Mouse (Mus musculus) midbrain, embryonic 16.5 days (tissue): ENCODE data around the gene Gm9970. TPM values are rescaled to one million over a fixed set of nuclear protein-coding genes. Genes with fewer than 3 reads are reported as not detected.

Source experiments
- ATAC-seq: fragments of 200-750 bp; cut with Nextera tagmentation; 2 replicates; pipeline ENCODE4 v1.8.0; 2017; ENCODE audit warnings: moderate TSS enrichment
- H3K27ac ChIP-seq: fragments of 300-500 bp; sonication (generic); 2 replicates; pipeline ENCODE4 v1.5.1; 2014; ENCODE audit warnings: mild to moderate bottlenecking, low read length, mixed read lengths
- H3K27me3 ChIP-seq: fragments of 300-500 bp; sonication (generic); 2 replicates; pipeline ENCODE4 v1.6.1; 2014; ENCODE audit warnings: low read depth, low read length, mixed read lengths; ENCODE audit not compliant: control insufficient read depth, insufficient read depth
- H3K36me3 ChIP-seq: fragments of 300-500 bp; sonication (generic); 2 replicates; pipeline ENCODE4 v1.6.1; 2014; ENCODE audit warnings: mild to moderate bottlenecking, low read length, moderate library complexity, mixed read lengths; ENCODE audit not compliant: control insufficient read depth, insufficient read depth
- H3K4me1 ChIP-seq: fragments of 300-500 bp; sonication (generic); 2 replicates; pipeline ENCODE4 v1.6.1; 2014; ENCODE audit warnings: mild to moderate bottlenecking, low read length, mixed read lengths; ENCODE audit not compliant: control insufficient read depth, insufficient read depth
- H3K4me2 ChIP-seq: fragments of 300-500 bp; sonication (generic); 2 replicates; pipeline ENCODE4 v1.6.1; 2014; ENCODE audit warnings: mild to moderate bottlenecking, low read length, mixed read lengths
- H3K4me3 ChIP-seq: fragments of 300-500 bp; sonication (generic); 2 replicates; pipeline ENCODE4 v1.5.1; 2014; ENCODE audit warnings: low read depth, mild to moderate bottlenecking, low read length, moderate library complexity, mixed read lengths
- H3K9ac ChIP-seq: fragments of 300-500 bp; sonication (generic); 2 replicates; pipeline ENCODE4 v1.6.1; 2014; ENCODE audit warnings: low read depth, low read length, mixed read lengths
- H3K9me3 ChIP-seq: fragments of 300-500 bp; sonication (generic); replicated peaks from 2 replicates; pipeline ENCODE4 v1.6.1; 2014; ENCODE audit warnings: mild to moderate bottlenecking, low read length, mixed read lengths; ENCODE audit not compliant: control insufficient read depth, poor library complexity, severe bottlenecking
- WGBS: fragments of 180-500 bp; shearing (Covaris S2); extraction: QIAGEN DNeasy Blood & Tissue Kit; methylation state at CpG from one replicate; pipeline ENCODE4 v1.1.7; 2014; 5-methylcytosine and 5-hydroxymethylcytosine counted together
- polyA plus RNA-seq: library from polyadenylated mRNA; unstranded; fragments of >200 nt; fragmentation: Nextera tagmentation; extraction: Ambion mirVana; gene quantifications from 2 replicates; pipeline ENCODE4 v1.2.1, GENCODE M21; 2015

The Gm9970 gene
- polyA plus RNA-seq, 1 experiment from 2014 or later: 0.62 TPM

DNA sequence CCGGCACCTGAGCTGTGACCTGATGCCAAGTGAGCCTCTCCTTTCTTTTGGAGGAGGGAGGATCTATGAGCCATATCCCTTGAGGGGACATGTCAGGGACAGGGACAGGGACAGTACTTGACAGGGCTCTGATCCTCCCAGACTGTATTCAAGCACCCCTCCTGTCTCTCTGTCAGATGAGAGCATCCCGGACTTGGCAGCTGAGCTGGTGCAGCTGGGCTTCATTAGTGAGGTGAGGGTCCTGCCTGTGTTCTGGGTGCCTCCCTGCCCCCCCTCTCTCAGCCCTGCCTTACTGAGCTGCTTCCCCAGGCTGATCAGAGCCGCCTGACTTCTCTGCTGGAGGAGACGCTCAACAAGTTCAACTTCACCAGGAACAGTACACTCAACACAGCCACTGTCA lies 9.7 kb upstream of the Gm9970 start:
- H3K27ac ChIP-seq: no peak overlapping the region
- WGBS: 54% methylated on average over 4 of the region's 4 CpGs
- no peak overlapping the region for H3K4me3 ChIP-seq
- no peak overlapping the region for H3K4me2 ChIP-seq
- H3K9ac ChIP-seq: no peak overlapping the region
- no peaks in the 10 kb centered on the region for H3K9me3 ChIP-seq
- ATAC-seq: peak; percentile 41; the same call in 1 of the 2 replicates
- H3K27me3 ChIP-seq: no peaks in the 10 kb centered on the region
- H3K36me3 ChIP-seq: peaks cover 41% of the 10 kb centered on the region
- no peaks in the 10 kb centered on the region for H3K4me1 ChIP-seq

DNA sequence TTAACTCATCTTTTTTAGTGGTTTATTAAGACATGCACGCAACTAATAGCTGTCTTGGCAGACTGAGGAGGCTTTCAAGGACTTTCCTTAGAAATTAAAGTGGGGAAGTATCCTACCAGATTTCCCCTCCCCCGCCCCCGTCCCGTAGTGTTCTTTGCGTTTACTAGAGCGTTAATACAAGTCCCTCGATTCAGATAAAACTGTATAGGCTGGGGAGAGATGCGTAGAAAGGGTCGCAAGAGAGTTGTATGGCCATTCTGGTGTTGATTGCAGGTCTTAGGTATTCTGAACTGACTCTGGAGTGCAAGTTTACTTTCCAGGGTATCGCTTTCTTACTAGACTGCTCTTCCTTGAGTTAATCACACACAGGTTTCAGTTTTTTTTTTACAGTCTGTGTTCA lies 1.2 kb upstream of the Gm9970 start:
- 19% methylated on average over 10 of the region's 10 CpGs for WGBS
- Histone ChIP-seq H3K27ac (no peak overlapping the region), H3K27me3 (no peaks in the 10 kb centered on the region), H3K4me3 (peak overlapping the region; percentile 92), H3K36me3 (peaks cover 27% of the 10 kb centered on the region), H3K4me1 (peaks cover 8% of the 10 kb centered on the region), H3K9me3 (no peaks in the 10 kb centered on the region), H3K4me2 (peak overlapping the region; percentile 80), H3K9ac (peak overlapping the region; percentile 93)
- ATAC-seq: no peak

DNA sequence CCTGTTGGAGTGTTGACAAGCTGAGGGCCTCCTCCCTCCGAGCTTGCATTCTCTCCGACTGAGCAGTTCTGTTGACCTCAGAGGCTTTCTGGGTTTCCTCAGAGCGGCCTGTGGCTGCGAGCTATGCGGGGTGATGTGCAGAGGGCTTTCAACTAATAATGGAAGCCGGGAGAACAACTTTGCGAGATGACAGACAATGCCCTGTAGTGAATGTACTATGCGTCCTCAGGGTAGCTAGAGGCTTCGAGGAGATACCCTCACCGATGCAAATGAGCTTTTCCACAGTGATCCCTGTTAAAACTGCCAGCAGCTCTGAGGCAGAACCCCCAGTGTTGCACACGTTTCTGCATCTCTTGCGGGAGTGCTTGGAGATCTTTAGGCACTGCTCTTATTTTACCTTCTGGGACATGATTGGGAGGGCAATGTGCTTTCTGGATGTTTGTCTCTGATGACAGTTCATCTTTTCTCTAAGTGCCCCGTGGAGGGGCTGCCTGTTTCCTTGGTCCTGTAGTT lies 546 bp upstream of the Gm9970 start:
- no peak; the same call in 1 of the 2 replicates for ATAC-seq
- Histone ChIP-seq H3K4me2 (peak overlapping the region; percentile 80), H3K9ac (peak overlapping the region; percentile 93), H3K4me3 (peak overlapping the region; percentile 92), H3K36me3 (peaks cover 27% of the 10 kb centered on the region), H3K9me3 (no peaks in the 10 kb centered on the region; the same call in 1 of the 2 replicates), H3K27ac (peak overlapping the region; percentile 97), H3K27me3 (no peaks in the 10 kb centered on the region), H3K4me1 (peaks cover 8% of the 10 kb centered on the region)
- under 1% methylated on average over 13 of the region's 13 CpGs for WGBS

DNA sequence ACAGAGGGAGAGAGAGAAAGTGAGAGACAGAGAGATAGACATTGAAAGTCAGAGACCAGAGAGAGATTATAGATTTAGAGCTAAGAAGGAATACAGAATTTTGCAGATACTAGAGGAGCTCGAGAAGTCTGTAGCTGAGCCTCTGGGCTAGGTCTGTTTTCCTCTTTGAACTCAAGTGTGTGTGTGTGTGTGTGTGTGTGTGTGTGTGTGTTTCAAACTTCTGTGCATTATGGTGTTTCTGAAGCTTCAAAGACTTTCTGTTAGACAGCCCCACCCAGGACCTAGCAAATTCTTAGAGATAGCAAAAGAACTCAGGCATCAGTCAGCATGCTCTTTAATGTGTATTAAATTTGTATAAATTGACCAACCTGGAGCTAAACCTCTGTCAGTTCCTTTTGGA lies 14.4 kb downstream of the Gm9970 start:
- H3K4me1 ChIP-seq: peaks cover 8% of the 10 kb centered on the region; the same call in 1 of the 2 replicates
- H3K4me2 ChIP-seq: no peak overlapping the region
- no peaks in the 10 kb centered on the region for H3K27me3 ChIP-seq
- ATAC-seq: no peak
- H3K9me3 ChIP-seq: no peaks in the 10 kb centered on the region
- no peak overlapping the region for H3K4me3 ChIP-seq
- H3K36me3 ChIP-seq: no peaks in the 10 kb centered on the region
- no peak overlapping the region for H3K27ac ChIP-seq
- no peak overlapping the region for H3K9ac ChIP-seq
- WGBS: 70% methylated on average over 1 of the region's 1 CpGs

DNA sequence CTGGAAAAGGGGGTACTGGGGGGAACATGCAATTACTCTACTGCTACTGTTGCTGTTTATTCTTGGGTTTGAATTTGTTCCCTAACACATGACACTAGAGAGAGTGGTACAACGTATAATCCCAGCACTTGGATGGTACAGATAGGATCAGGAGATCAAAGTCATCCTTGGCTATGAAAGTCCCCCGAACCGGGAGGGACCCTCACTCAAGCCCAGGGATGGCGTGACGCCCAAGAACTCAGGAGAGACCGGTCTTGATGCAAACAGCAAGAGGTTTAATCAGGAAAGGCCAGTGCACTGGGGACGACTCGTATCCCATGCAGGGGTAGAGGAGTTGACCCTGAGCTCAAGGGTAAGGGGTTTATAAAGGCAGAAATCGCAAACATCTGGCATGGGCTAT lies 18.3 kb downstream of the Gm9970 start:
- Histone ChIP-seq H3K4me1 (peaks cover 21% of the 10 kb centered on the region), H3K9me3 (no peaks in the 10 kb centered on the region), H3K36me3 (no peaks in the 10 kb centered on the region), H3K4me3 (no peak overlapping the region), H3K27me3 (no peaks in the 10 kb centered on the region), H3K27ac (no peak overlapping the region), H3K4me2 (no peak overlapping the region), H3K9ac (no peak overlapping the region)
- no peak for ATAC-seq
- WGBS: 98% methylated on average over 9 of the region's 9 CpGs

DNA sequence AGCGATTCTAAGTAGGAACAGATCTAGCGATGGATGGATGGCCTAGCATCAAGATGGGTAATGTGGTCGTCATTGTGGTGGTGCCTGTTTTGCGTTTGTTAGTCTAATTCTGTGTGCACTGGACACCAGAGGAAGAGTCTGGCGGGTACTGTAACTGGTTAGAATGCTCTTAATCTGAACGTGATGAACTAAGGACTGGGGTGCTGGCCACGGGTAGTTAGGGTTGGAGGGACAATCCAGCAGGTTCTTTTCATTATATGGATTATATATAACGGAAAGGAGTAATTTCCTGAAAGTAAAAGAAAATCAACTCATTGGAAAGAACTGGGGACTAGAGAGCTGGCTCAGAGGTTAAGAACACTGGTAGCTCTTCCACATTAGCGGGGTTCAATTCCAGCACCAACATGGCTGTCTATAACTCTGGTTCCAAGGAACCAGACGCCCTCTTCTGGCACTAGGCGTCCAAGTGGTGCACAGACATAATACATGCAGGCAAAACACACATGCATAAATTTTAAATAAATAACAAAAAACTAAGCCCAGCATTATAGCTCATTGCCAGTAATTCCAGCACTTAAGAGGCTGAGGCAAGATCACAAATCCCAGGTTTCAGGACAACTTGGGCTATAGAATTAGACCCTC lies 19.6 kb downstream of the Gm9970 start:
- H3K9me3 ChIP-seq: no peaks in the 10 kb centered on the region
- H3K9ac ChIP-seq: peak overlapping the region; percentile 78
- ATAC-seq: peak; percentile 56
- H3K27ac ChIP-seq: peak overlapping the region; percentile 93
- no peaks in the 10 kb centered on the region for H3K27me3 ChIP-seq
- 9% methylated on average over 11 of the region's 11 CpGs for WGBS
- peak overlapping the region; percentile 57 for H3K4me2 ChIP-seq
- H3K4me1 ChIP-seq: peaks cover 23% of the 10 kb centered on the region
- H3K4me3 ChIP-seq: peak overlapping the region; percentile 99
- H3K36me3 ChIP-seq: no peaks in the 10 kb centered on the region

DNA sequence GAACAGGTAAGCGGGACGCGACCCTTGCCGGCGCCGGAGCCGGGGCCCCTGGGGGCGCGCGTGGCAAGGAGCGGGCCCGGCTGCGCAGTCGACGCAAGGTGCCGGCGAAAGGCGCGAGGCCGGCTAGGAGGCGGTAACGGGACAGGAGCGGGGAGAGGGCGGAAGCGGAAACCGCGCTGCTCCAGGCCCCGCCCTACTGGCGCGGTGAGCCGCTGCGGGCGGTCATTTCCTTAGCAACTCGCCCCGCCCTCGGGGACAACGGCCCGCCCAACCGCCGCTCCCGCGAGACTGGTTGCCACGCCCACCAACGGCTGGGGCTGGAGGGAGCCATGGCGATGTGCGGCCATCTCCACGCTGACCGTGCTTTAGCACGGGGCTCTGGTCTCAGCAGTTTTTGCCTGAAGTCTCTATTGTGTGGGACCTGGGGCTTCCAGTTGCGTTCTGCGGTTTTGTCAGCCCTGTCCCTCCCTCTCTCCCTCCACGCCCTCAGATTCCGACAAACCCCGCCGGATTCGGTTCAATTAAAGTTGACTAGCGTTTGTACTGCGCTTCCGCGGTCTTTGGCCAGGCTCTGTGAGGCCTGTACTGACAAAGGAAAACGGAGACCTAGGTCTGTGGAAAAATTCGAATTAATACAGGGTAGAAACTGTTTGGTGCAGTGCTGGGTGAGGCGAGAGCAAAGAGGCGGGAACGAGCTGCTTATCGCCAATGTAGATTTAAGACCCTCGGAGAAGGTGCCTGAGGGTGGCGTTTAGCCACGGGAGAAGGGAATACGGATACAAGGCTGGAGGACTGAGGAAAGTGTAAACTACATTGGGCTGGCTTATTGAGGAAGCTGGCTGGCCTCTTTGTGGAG lies 20.4 kb downstream of the Gm9970 start, which contains the start of gene Ppm1g:
TSS of gene Ppm1g (minus strand) at position 240 of the 856 bp plus-strand sequence.
- H3K9ac ChIP-seq: peak within 1 kb of the TSS; percentile 94
- no peaks in the 10 kb centered on the region for H3K27me3 ChIP-seq
- H3K4me2 ChIP-seq: peak within 1 kb of the TSS; percentile 57
- H3K4me1 ChIP-seq: peaks cover 23% of the 10 kb centered on the region
- under 1% methylated on average over 67 of the region's 70 CpGs for WGBS
- peak; percentile 93 for ATAC-seq
- H3K4me3 ChIP-seq: peak within 1 kb of the TSS; percentile 99
- H3K9me3 ChIP-seq: no peaks in the 10 kb centered on the region
- peak within 1 kb of the TSS; percentile 93 for H3K27ac ChIP-seq
- H3K36me3 ChIP-seq: no peaks in the 10 kb centered on the region

DNA sequence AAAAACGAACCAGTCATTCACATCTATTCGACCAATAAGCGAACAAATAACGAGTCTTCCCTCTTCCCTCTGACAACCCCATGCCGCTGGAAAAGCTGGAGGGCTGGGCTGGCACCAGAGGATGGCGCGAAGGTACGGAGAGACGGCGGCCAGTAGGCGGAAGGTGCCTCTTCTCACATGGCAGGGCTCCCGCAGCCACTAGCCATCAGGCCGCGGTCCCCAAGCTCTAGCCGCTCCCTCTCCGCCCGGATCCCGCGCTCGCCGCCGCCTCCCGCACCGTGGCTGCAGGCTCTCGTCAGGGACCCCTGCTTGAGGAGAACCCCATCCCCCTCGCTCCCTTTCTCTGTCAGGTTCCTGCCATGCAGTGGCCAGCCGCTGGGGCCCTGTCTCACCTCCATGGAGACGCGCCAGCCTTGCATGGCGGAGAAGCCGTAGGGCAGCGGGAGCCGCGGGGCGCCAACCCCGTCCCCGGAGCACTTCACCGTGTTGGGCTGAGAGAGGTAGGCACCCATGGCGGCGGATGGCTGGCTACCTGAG lies 21.1 kb downstream of the Gm9970 start:
- Histone ChIP-seq H3K4me3 (peak overlapping the region; percentile 99), H3K36me3 (no peaks in the 10 kb centered on the region), H3K9ac (peak overlapping the region; percentile 94), H3K27ac (peak overlapping the region; percentile 93), H3K27me3 (no peaks in the 10 kb centered on the region), H3K4me1 (peaks cover 23% of the 10 kb centered on the region), H3K9me3 (no peaks in the 10 kb centered on the region), H3K4me2 (peak overlapping the region; percentile 57)
- WGBS: 0% methylated on average over 38 of the region's 40 CpGs
- ATAC-seq: no peak; the same call in 1 of the 2 replicates
